Mouse (Mus musculus) cortical plate, adult 2 months (tissue): ENCODE measurements around the gene Vmn1r21.

Experiments used
- CTCF ChIP-seq: fragments of 200-500 bp; IDR thresholded peaks from 2 replicates; pipeline ENCODE4 v1.5.1; 2011; ENCODE audit warnings: mild to moderate bottlenecking, control low read depth, low read length; ENCODE audit not compliant: insufficient read depth; ENCODE audit errors: extremely low read depth
- POLR2A ChIP-seq: fragments of 200-500 bp; IDR thresholded peaks from 2 replicates; pipeline ENCODE4 v1.6.1; 2011; ENCODE audit warnings: mild to moderate bottlenecking, low read length, control low read depth; ENCODE audit not compliant: insufficient read depth; ENCODE audit errors: extremely low read depth

GRCm38 (mm10) chr6:57811748-57812730 is 38.1 kb downstream of the Vmn1r21 start:
- TF ChIP-seq POLR2A (no peak), CTCF (no peak)
